Mouse (Mus musculus) megakaryocyte, embryonic 14.5 days (primary cell): ENCODE measurements around the gene Nab1.

ENCODE experiments used
- FLI1 ChIP-seq: IDR thresholded peaks from 2 replicates; pipeline ENCODE4 v1.6.1; 2012; ENCODE audit warnings: low read length, inconsistent platforms, mixed read lengths
- GATA1 ChIP-seq: IDR thresholded peaks from 3 replicates; pipeline ENCODE4 v1.6.1; 2012; ENCODE audit warnings: mixed read lengths, low read length, inconsistent platforms, borderline replicate concordance

- no peak for TF ChIP-seq GATA1
- TF ChIP-seq FLI1 = no peak
These were observed 11.4 kb upstream of the Nab1 start for GRCm38 (mm10) chr1:52511788-52512425.
